Mouse (Mus musculus) midbrain, postnatal 0 days (tissue): ENCODE measurements at regions not wholly inside any gene's neighbourhood (a gene's known extent, or its start where the extent isn't known, plus 50 kb on each side); places are given as distances from the start of the nearest gene placed in this dataset.

Experiments
- ATAC-seq: fragments of 200-750 bp; cut with Nextera tagmentation; 2 replicates; pipeline ENCODE4 v1.8.0; 2017; ENCODE audit warnings: moderate number of reproducible peaks, mild to moderate bottlenecking, moderate TSS enrichment, moderate library complexity; ENCODE audit not compliant: low FRiP score
- DNase-seq: peaks from one replicate; pipeline ENCODE4 v3.0.0-alpha.2; 2015; ENCODE audit warnings: low spot score
- H3K27ac ChIP-seq: fragments of 300-500 bp; sonication (generic); 2 replicates; pipeline ENCODE4 v1.5.1; 2014; ENCODE audit warnings: low read depth, mild to moderate bottlenecking, low read length, mixed read lengths
- H3K27me3 ChIP-seq: fragments of 300-500 bp; sonication (generic); 2 replicates; pipeline ENCODE4 v1.6.1; 2014; ENCODE audit warnings: low read length, control low read depth, mixed read lengths; ENCODE audit not compliant: insufficient read depth
- H3K36me3 ChIP-seq: fragments of 300-500 bp; sonication (generic); 2 replicates; pipeline ENCODE4 v1.6.1; 2014; ENCODE audit warnings: low read length, control low read depth, mixed read lengths; ENCODE audit not compliant: insufficient read depth
- H3K4me1 ChIP-seq: fragments of 300-500 bp; sonication (generic); 2 replicates; pipeline ENCODE4 v1.6.1; 2014; ENCODE audit warnings: mild to moderate bottlenecking, control low read depth, antibody characterized with exemption, low read length, mixed read lengths; ENCODE audit not compliant: insufficient read depth
- H3K4me2 ChIP-seq: fragments of 300-500 bp; sonication (generic); 2 replicates; pipeline ENCODE4 v1.6.1; 2014; ENCODE audit warnings: low read depth, mild to moderate bottlenecking, low read length, mixed read lengths; ENCODE audit not compliant: poor library complexity, severe bottlenecking
- H3K4me3 ChIP-seq: fragments of 300-500 bp; sonication (generic); 2 replicates; pipeline ENCODE4 v1.5.1; 2014; ENCODE audit warnings: low read depth, mild to moderate bottlenecking, low read length, moderate library complexity
- H3K9ac ChIP-seq: fragments of 300-500 bp; sonication (generic); replicated peaks from 2 replicates; pipeline ENCODE4 v1.6.1; 2014; ENCODE audit warnings: mild to moderate bottlenecking, low read length, moderate library complexity, mixed read lengths; ENCODE audit not compliant: poor library complexity, severe bottlenecking
- H3K9me3 ChIP-seq: fragments of 300-500 bp; sonication (generic); 2 replicates; pipeline ENCODE4 v1.6.1; 2016; ENCODE audit warnings: low read length, control low read depth
- CTCF ChIP-seq: IDR thresholded peaks from 2 replicates; pipeline ENCODE4 v1.5.1; 2016; ENCODE audit warnings: antibody characterized with exemption, mild to moderate bottlenecking
- WGBS: fragments of 180-500 bp; shearing (Covaris S2); extraction: QIAGEN DNeasy Blood & Tissue Kit; methylation state at CpG from one replicate; pipeline ENCODE4 v1.1.7; 2014; 5-methylcytosine and 5-hydroxymethylcytosine counted together

DNA sequence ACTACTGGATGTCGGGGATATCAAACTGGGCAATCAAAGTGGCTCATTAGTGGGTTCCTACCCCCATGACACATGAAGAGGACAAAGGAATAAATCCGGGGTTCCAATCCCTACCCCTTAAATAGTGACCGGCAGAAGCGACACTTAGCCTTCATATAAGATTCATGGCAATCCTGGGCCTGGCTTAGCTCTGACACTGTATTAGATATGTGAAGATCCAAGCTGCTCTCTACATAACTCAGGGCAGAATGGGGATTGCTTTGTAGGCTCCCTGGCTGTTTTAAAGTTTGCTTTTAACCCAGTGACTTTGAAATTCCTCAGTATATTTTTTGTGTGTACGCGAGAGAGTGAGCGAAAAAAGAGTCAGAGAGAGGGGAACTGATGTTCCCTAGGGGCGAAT, 236.3 kb upstream of the Cxxc4 start:
- no peak for TF ChIP-seq CTCF
- Histone ChIP-seq H3K27me3 (no peaks in the 10 kb centered on the region), H3K9ac (no peak overlapping the region), H3K9me3 (no peaks in the 10 kb centered on the region), H3K4me3 (no peak overlapping the region), H3K4me2 (no peak overlapping the region), H3K4me1 (no peaks in the 10 kb centered on the region), H3K36me3 (no peaks in the 10 kb centered on the region), H3K27ac (no peak overlapping the region)
- DNase-seq (no peak), ATAC-seq (no peak)
- WGBS = 75% methylated on average over 8 of the region's 8 CpGs

GRCm38 (mm10) chr3:134000595-134000994, 235.7 kb upstream of the Cxxc4 start:
- no peaks in the 10 kb centered on the region for H3K9me3 ChIP-seq
- H3K27ac ChIP-seq = no peak overlapping the region
- TF ChIP-seq CTCF = no peak
- H3K4me3 ChIP-seq = no peak overlapping the region
- no peaks in the 10 kb centered on the region for H3K4me1 ChIP-seq
- H3K4me2 ChIP-seq = no peak overlapping the region
- H3K27me3 ChIP-seq = no peaks in the 10 kb centered on the region
- DNase-seq (no peak), ATAC-seq (no peak)
- H3K36me3 ChIP-seq = no peaks in the 10 kb centered on the region
- H3K9ac ChIP-seq = no peak overlapping the region
- 78% methylated on average over 1 of the region's 1 CpGs for WGBS

DNA sequence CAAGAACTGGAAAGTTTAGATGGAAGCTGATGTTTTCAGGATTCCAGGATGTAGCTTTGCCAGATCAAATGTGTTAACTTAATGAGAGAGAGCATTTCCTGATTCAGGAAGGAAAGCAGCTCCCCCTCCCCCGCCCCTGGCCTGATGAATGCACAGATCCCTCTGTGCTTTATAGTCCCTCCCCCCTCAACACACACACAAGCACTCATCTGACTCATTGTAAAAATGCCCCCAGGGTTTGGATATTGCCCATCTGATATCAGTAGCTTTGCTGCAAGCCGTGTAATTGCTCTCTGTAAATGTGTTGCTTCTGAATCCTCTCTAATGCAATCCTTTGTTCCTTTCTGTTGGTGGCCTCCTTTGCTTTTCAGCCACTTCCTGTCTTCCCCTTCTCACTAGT, 221.5 kb upstream of the Cxxc4 start:
- no peaks in the 10 kb centered on the region for H3K36me3 ChIP-seq
- H3K4me2 ChIP-seq = no peak overlapping the region
- H3K4me1 ChIP-seq = no peaks in the 10 kb centered on the region
- no peaks in the 10 kb centered on the region for H3K9me3 ChIP-seq
- H3K9ac ChIP-seq = no peak overlapping the region
- ATAC-seq = no peak
- peak; percentile 4 for DNase-seq
- H3K4me3 ChIP-seq = no peak overlapping the region
- H3K27ac ChIP-seq = no peak overlapping the region
- no peaks in the 10 kb centered on the region for H3K27me3 ChIP-seq
- 42% methylated on average over 2 of the region's 2 CpGs for WGBS
- TF ChIP-seq CTCF = no peak

- no peaks in the 10 kb centered on the region for H3K9me3 ChIP-seq
- no peak overlapping the region for H3K4me3 ChIP-seq
- no peak for TF ChIP-seq CTCF
- no peak for DNase-seq
- no peak overlapping the region for H3K27ac ChIP-seq
- ATAC-seq = no peak
- H3K4me1 ChIP-seq = no peaks in the 10 kb centered on the region
- 86% methylated on average over 3 of the region's 3 CpGs for WGBS
- H3K4me2 ChIP-seq = no peak overlapping the region
- H3K36me3 ChIP-seq = no peaks in the 10 kb centered on the region
- H3K27me3 ChIP-seq = no peaks in the 10 kb centered on the region
- no peak overlapping the region for H3K9ac ChIP-seq
Observed at GRCm38 (mm10) chr3:134015412-134015811, 220.9 kb upstream of the Cxxc4 start.

GRCm38 (mm10) chr3:134033862-134034261, 202.4 kb upstream of the Cxxc4 start:
- H3K27me3 ChIP-seq = no peaks in the 10 kb centered on the region
- no peak overlapping the region for H3K27ac ChIP-seq
- H3K36me3 ChIP-seq = no peaks in the 10 kb centered on the region
- WGBS = 71% methylated on average over 5 of the region's 5 CpGs
- no peak overlapping the region for H3K4me3 ChIP-seq
- TF ChIP-seq CTCF = no peak
- no peak overlapping the region for H3K4me2 ChIP-seq
- no peak for DNase-seq
- no peaks in the 10 kb centered on the region for H3K4me1 ChIP-seq
- no peaks in the 10 kb centered on the region for H3K9me3 ChIP-seq
- ATAC-seq = no peak
- H3K9ac ChIP-seq = no peak overlapping the region

GRCm38 (mm10) chr3:134036310-134036934, 199.9 kb upstream of the Cxxc4 start:
- H3K36me3 ChIP-seq = no peaks in the 10 kb centered on the region
- DNase-seq (no peak), ATAC-seq (no peak)
- no peak overlapping the region for H3K9ac ChIP-seq
- 86% methylated on average over 6 of the region's 6 CpGs for WGBS
- TF ChIP-seq CTCF = no peak
- no peak overlapping the region for H3K4me3 ChIP-seq
- no peaks in the 10 kb centered on the region for H3K27me3 ChIP-seq
- no peak overlapping the region for H3K27ac ChIP-seq
- no peaks in the 10 kb centered on the region for H3K9me3 ChIP-seq
- no peak overlapping the region for H3K4me2 ChIP-seq
- no peaks in the 10 kb centered on the region for H3K4me1 ChIP-seq
